Mouse (Mus musculus) liver, embryonic 14.5 days (tissue): Measurements from ENCODE around the gene H2afv. TPM values are rescaled to one million over a fixed set of nuclear protein-coding genes. Genes with fewer than 3 reads are reported as not detected.
A peak's percentile ranks its signal among the peaks of the same experiment; 100 is the strongest.

ENCODE experiments used
- ATAC-seq: fragments of 200-750 bp; cut with Nextera tagmentation; 2 replicates; pipeline ENCODE4 v1.8.0; 2017; ENCODE audit warnings: moderate number of reproducible peaks, mild to moderate bottlenecking, moderate library complexity; ENCODE audit not compliant: insufficient read depth
- DNase-seq, 3 experiments: peaks; one replicate each; pipeline ENCODE4 v3.0.0-alpha.2; 2012 to 2013; ENCODE audit warnings: low read depth in 3 of 3, low spot score in 3 of 3
- H3K27ac ChIP-seq: fragments of 300-500 bp; sonication (generic); 2 replicates; pipeline ENCODE4 v1.5.1; 2014; ENCODE audit warnings: moderate library complexity, mild to moderate bottlenecking, control low read depth, inconsistent platforms
- H3K27me3 ChIP-seq: fragments of 300-500 bp; sonication (generic); 2 replicates; pipeline ENCODE4 v1.6.1; 2014; ENCODE audit warnings: mild to moderate bottlenecking, low read length, moderate library complexity; ENCODE audit not compliant: control insufficient read depth, insufficient read depth
- H3K36me3 ChIP-seq: fragments of 300-500 bp; sonication (generic); replicated peaks from 2 replicates; pipeline ENCODE4 v1.6.1; 2014; ENCODE audit warnings: low read depth; ENCODE audit not compliant: control insufficient read depth, insufficient read depth
- H3K4me1 ChIP-seq, 2 experiments: fragments of 200-500 bp in 1 of 2; fragments of 300-500 bp in 1 of 2; sonication (generic) in 1 of 2; replicated peaks; 2 replicates each; pipeline ENCODE4 v1.6.1; 2012 to 2014; ENCODE audit warnings: antibody characterized with exemption in 1 of 2, inconsistent platforms in 1 of 2, low read length in 1 of 2; ENCODE audit not compliant: control insufficient read depth in 2 of 2, insufficient read depth in 2 of 2
- H3K4me2 ChIP-seq: fragments of 300-500 bp; sonication (generic); 2 replicates; pipeline ENCODE4 v1.6.1; 2014; ENCODE audit warnings: low read depth, mild to moderate bottlenecking, control low read depth, moderate library complexity
- H3K4me3 ChIP-seq, 2 experiments: fragments of 200-500 bp in 1 of 2; fragments of 300-500 bp in 1 of 2; sonication (generic) in 1 of 2; 2 replicates each; pipeline ENCODE4 v1.5.1; 2012 to 2014; ENCODE audit warnings: low read depth in 2 of 2, low read length in 2 of 2, mild to moderate bottlenecking in 2 of 2, control low read depth in 1 of 2, inconsistent platforms in 1 of 2, moderate library complexity in 1 of 2; ENCODE audit not compliant: insufficient read depth in 1 of 2
- H3K9ac ChIP-seq: fragments of 300-500 bp; sonication (generic); replicated peaks from 2 replicates; pipeline ENCODE4 v1.6.1; 2014; ENCODE audit warnings: mild to moderate bottlenecking, control low read depth, moderate library complexity
- H3K9me3 ChIP-seq: fragments of 300-500 bp; sonication (generic); 2 replicates; pipeline ENCODE4 v1.6.1; 2016; ENCODE audit warnings: low read length, mixed read lengths; ENCODE audit not compliant: control insufficient read depth
- CTCF ChIP-seq: IDR thresholded peaks from 2 replicates; pipeline ENCODE4 v1.5.1; 2016; ENCODE audit warnings: antibody characterized with exemption, low read depth, control low read depth
- EP300 ChIP-seq: IDR thresholded peaks from 2 replicates; pipeline ENCODE4 v1.6.1; 2016; ENCODE audit warnings: antibody characterized with exemption, low read depth
- WGBS: fragments of 180-500 bp; shearing (Covaris S2); extraction: QIAGEN DNeasy Blood & Tissue Kit; methylation state at CpG from one replicate; pipeline ENCODE4 v1.1.7; 2014; ENCODE audit not compliant: insufficient replicate concordance; 5-methylcytosine and 5-hydroxymethylcytosine counted together
- polyA plus RNA-seq, 2 experiments: library from polyadenylated mRNA; depleted of rRNA in 1 of 2; stranded (reverse) in 1 of 2; unstranded in 1 of 2; fragments of >200 nt; fragmentation: Nextera tagmentation in 1 of 2; extraction: Ambion mirVana in 1 of 2; gene quantifications; 2 replicates each; pipeline versions ENCODE4 v1.2.1 to v1.2.3; 2012 to 2014

H2afv gene
- polyA plus RNA-seq, 2 experiments = 44.2 to 117 TPM

GRCm38 (mm10) chr11:6391516-6392276 lies 52.5 kb downstream of the H2afv start:
- Histone ChIP-seq H3K4me1 (peaks cover 3 to 23% of the 10 kb centered on the region in 2 experiments; a peak in 3 of 4 replicates), H3K9me3 (no peaks in the 10 kb centered on the region), H3K27ac (no peak overlapping the region), H3K27me3 (no peaks in the 10 kb centered on the region), H3K4me3 (no peak overlapping the region), H3K36me3 (peaks cover 3% of the 10 kb centered on the region), H3K4me2 (no peak overlapping the region), H3K9ac (no peak overlapping the region)
- no peak for DNase-seq
- WGBS = 69% methylated on average over 8 of the region's 8 CpGs
- TF ChIP-seq EP300 (no peak), CTCF (no peak)
- ATAC-seq = no peak

GRCm38 (mm10) chr11:6390376-6391053 lies 53.7 kb downstream of the H2afv start:
- WGBS = 76% methylated on average over 8 of the region's 8 CpGs
- DNase-seq = no peak
- H3K9me3 ChIP-seq = no peaks in the 10 kb centered on the region
- TF ChIP-seq EP300 (no peak), CTCF (no peak)
- H3K4me2 ChIP-seq = peak overlapping the region; percentile 65
- H3K36me3 ChIP-seq = no peaks in the 10 kb centered on the region; the same call in 1 of the 2 replicates
- H3K27ac ChIP-seq = no peak overlapping the region
- no peaks in the 10 kb centered on the region for H3K27me3 ChIP-seq
- H3K4me3 ChIP-seq = peak overlapping the region; percentile 24 to 68; a peak in 3 of 4 replicates
- peak overlapping the region; percentile 73 for H3K9ac ChIP-seq
- H3K4me1 ChIP-seq = peaks cover 3 to 23% of the 10 kb centered on the region in 2 experiments; a peak in 3 of 4 replicates
- ATAC-seq = no peak

- no peak for DNase-seq
- no peak overlapping the region for H3K27ac ChIP-seq
- peak overlapping the region; percentile 68 to 82 for H3K4me3 ChIP-seq
- ATAC-seq = peak; percentile 7; the same call in 1 of the 2 replicates
- H3K9ac ChIP-seq = peak overlapping the region; percentile 73
- H3K36me3 ChIP-seq = no peaks in the 10 kb centered on the region; the same call in 1 of the 2 replicates
- H3K9me3 ChIP-seq = no peaks in the 10 kb centered on the region
- peak overlapping the region; percentile 65 for H3K4me2 ChIP-seq
- H3K27me3 ChIP-seq = no peaks in the 10 kb centered on the region
- under 1% methylated on average over 27 of the region's 43 CpGs for WGBS
- TF ChIP-seq EP300 (no peak), CTCF (no peak)
- H3K4me1 ChIP-seq = peaks cover 3 to 23% of the 10 kb centered on the region in 2 experiments; a peak in 3 of 4 replicates
These were observed 54.7 kb downstream of the H2afv start for GRCm38 (mm10) chr11:6389483-6389921.

DNA sequence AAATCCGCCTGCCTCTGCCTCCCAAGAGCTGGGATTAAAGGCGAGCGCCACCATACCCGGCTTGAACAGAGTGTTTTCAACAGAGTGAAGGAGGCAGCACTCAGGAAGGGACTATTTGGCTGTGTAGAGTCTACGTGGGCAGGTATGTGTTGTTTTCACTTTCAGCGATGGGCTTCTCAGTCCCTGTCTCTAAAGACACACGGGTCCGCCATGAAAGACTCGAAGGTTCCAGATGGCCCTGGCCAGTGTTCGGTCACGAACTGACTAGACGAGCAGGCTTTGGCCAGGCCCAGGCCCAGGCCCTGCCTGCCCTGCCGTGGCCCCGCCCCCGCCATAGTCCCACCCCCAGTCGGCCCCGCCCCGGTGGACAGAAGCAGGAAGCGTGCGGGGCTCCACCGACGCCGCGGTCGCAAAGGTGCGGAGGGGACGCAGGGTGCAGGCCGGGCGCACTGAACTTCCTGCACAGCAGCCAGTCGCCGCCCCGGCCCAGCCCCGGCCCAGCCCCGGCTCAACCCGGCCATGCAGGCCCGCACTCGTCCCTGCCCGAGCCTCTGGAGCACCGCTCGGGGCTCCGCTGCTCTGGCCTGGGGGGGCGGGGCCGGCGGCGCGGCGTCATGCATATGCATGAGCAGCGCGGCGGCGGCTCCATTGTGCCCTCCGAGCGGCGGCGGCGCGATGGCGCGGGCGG lies 55.4 kb downstream of the H2afv start, which contains the start of gene Zmiz2:
Gene Zmiz2, plus strand, starts transcription at position 349 of the 688 bp plus-strand sequence.
- no peaks in the 10 kb centered on the region for H3K27me3 ChIP-seq
- H3K4me2 ChIP-seq = peak within 1 kb of the TSS; percentile 65
- H3K36me3 ChIP-seq = no peaks in the 10 kb centered on the region
- TF ChIP-seq EP300 (no peak), CTCF (no peak)
- H3K9me3 ChIP-seq = no peaks in the 10 kb centered on the region
- peak; percentile 99 for ATAC-seq
- WGBS = 4% methylated on average over 47 of the region's 60 CpGs
- H3K27ac ChIP-seq = peak within 1 kb of the TSS; percentile 16
- peak; percentile 79 to 83 (median 81) for DNase-seq
- peak within 1 kb of the TSS; percentile 73 for H3K9ac ChIP-seq
- peaks cover 3 to 23% of the 10 kb centered on the region in 2 experiments; a peak in 3 of 4 replicates for H3K4me1 ChIP-seq
- peak within 1 kb of the TSS; percentile 68 to 82 for H3K4me3 ChIP-seq
